Mouse (Mus musculus) megakaryocyte, embryonic 14.5 days (primary cell): ENCODE measurements around the gene Snx29. TPM values are rescaled to one million over a fixed set of nuclear protein-coding genes. Genes with fewer than 3 reads are reported as not detected.

ENCODE experiments used
- H3K27me3 ChIP-seq: replicated peaks from 2 replicates; pipeline ENCODE3; 2012; ENCODE audit warnings: inconsistent platforms
- H3K36me3 ChIP-seq: replicated peaks from 2 replicates; pipeline ENCODE3; 2012; ENCODE audit warnings: low read length, inconsistent platforms, mixed read lengths
- H3K4me1 ChIP-seq: 2 replicates; pipeline ENCODE4 v1.6.1; 2012; ENCODE audit warnings: inconsistent platforms
- H3K4me3 ChIP-seq: replicated peaks from 2 replicates; pipeline ENCODE3; 2012; ENCODE audit warnings: moderate library complexity, mild to moderate bottlenecking, inconsistent platforms
- H3K9me3 ChIP-seq: 2 replicates; pipeline ENCODE4 v1.6.1; 2012; ENCODE audit warnings: inconsistent platforms
- FLI1 ChIP-seq: IDR thresholded peaks from 2 replicates; pipeline ENCODE4 v1.6.1; 2012; ENCODE audit warnings: low read length, inconsistent platforms, mixed read lengths
- GATA1 ChIP-seq: IDR thresholded peaks from 3 replicates; pipeline ENCODE4 v1.6.1; 2012; ENCODE audit warnings: mixed read lengths, low read length, inconsistent platforms, borderline replicate concordance
- polyA plus RNA-seq: library from polyadenylated mRNA; stranded (reverse); fragments of >175 nt; gene quantifications from 2 replicates; pipeline ENCODE4 v1.2.3, GENCODE M21; 2012; ENCODE audit warnings: low replicate concordance; ENCODE audit not compliant: insufficient read depth

Snx29 gene
- polyA plus RNA-seq, 1 experiment, result 3.9 TPM

GRCm38 (mm10) chr16:11757471-11757870 is 434.8 kb downstream of the Snx29 start:
- TF ChIP-seq GATA1 (no peak), FLI1 (no peak)
- H3K9me3 ChIP-seq, result no peaks in the 10 kb centered on the region
- no peak overlapping the region for H3K4me3 ChIP-seq
- peaks cover 56% of the 10 kb centered on the region for H3K36me3 ChIP-seq
- peaks cover 64% of the 10 kb centered on the region for H3K4me1 ChIP-seq
- no peaks in the 10 kb centered on the region for H3K27me3 ChIP-seq

GRCm38 (mm10) chr16:11757951-11758350 is 435.2 kb downstream of the Snx29 start:
- Histone ChIP-seq H3K4me1 (peaks cover 64% of the 10 kb centered on the region), H3K27me3 (no peaks in the 10 kb centered on the region), H3K36me3 (peaks cover 56% of the 10 kb centered on the region), H3K9me3 (no peaks in the 10 kb centered on the region), H3K4me3 (no peak overlapping the region)
- TF ChIP-seq GATA1, result no peak

GRCm38 (mm10) chr16:11772318-11772717 is 449.6 kb downstream of the Snx29 start:
- TF ChIP-seq FLI1 (no peak), GATA1 (no peak)
- Histone ChIP-seq H3K4me1 (peaks cover 3% of the 10 kb centered on the region; the same call in 1 of the 2 replicates), H3K4me3 (no peak overlapping the region), H3K27me3 (peaks cover 12% of the 10 kb centered on the region), H3K9me3 (peaks cover 43% of the 10 kb centered on the region), H3K36me3 (peaks cover 3% of the 10 kb centered on the region)

- H3K4me3 ChIP-seq, result no peak overlapping the region
- H3K27me3 ChIP-seq, result peaks cover 12% of the 10 kb centered on the region
- TF ChIP-seq FLI1, result no peak
- TF ChIP-seq GATA1, result no peak
- H3K4me1 ChIP-seq, result peaks cover 11% of the 10 kb centered on the region
- H3K36me3 ChIP-seq, result peaks cover 3% of the 10 kb centered on the region
- peaks cover 27% of the 10 kb centered on the region for H3K9me3 ChIP-seq
These were observed 451.6 kb downstream of the Snx29 start for GRCm38 (mm10) chr16:11774321-11774720.

GRCm38 (mm10) chr16:11776528-11776927 is 453.8 kb downstream of the Snx29 start:
- H3K27me3 ChIP-seq, result peaks cover 12% of the 10 kb centered on the region
- H3K36me3 ChIP-seq, result no peaks in the 10 kb centered on the region
- H3K4me1 ChIP-seq, result peaks cover 15% of the 10 kb centered on the region
- peaks cover 8% of the 10 kb centered on the region for H3K9me3 ChIP-seq
- TF ChIP-seq GATA1, result no peak
- TF ChIP-seq FLI1, result no peak
- no peak overlapping the region for H3K4me3 ChIP-seq

- Histone ChIP-seq H3K36me3 (no peaks in the 10 kb centered on the region), H3K27me3 (peaks cover 12% of the 10 kb centered on the region), H3K4me3 (no peak overlapping the region), H3K4me1 (peaks cover 32% of the 10 kb centered on the region), H3K9me3 (no peaks in the 10 kb centered on the region)
- TF ChIP-seq FLI1 (no peak), GATA1 (no peak)
These were observed 455.5 kb downstream of the Snx29 start for GRCm38 (mm10) chr16:11778191-11778590.

- Histone ChIP-seq H3K9me3 (no peaks in the 10 kb centered on the region), H3K36me3 (no peaks in the 10 kb centered on the region), H3K4me3 (no peak overlapping the region), H3K4me1 (peaks cover 39% of the 10 kb centered on the region), H3K27me3 (peaks cover 10% of the 10 kb centered on the region)
- TF ChIP-seq FLI1, result no peak
- TF ChIP-seq GATA1, result no peak
These were observed 456.2 kb downstream of the Snx29 start for GRCm38 (mm10) chr16:11778715-11779460.

- TF ChIP-seq FLI1 (no peak), GATA1 (no peak)
- Histone ChIP-seq H3K36me3 (no peaks in the 10 kb centered on the region), H3K9me3 (peaks cover 7% of the 10 kb centered on the region; the same call in 1 of the 2 replicates), H3K27me3 (no peaks in the 10 kb centered on the region), H3K4me3 (no peak overlapping the region), H3K4me1 (peaks cover 53% of the 10 kb centered on the region)
These were observed 459.4 kb downstream of the Snx29 start for GRCm38 (mm10) chr16:11782082-11782481.

GRCm38 (mm10) chr16:11783337-11783736 is 460.6 kb downstream of the Snx29 start:
- Histone ChIP-seq H3K9me3 (peaks cover 8% of the 10 kb centered on the region; the same call in 1 of the 2 replicates), H3K36me3 (no peaks in the 10 kb centered on the region), H3K27me3 (peaks cover 4% of the 10 kb centered on the region), H3K4me1 (peaks cover 58% of the 10 kb centered on the region), H3K4me3 (no peak overlapping the region)
- no peak for TF ChIP-seq FLI1

- no peak overlapping the region for H3K4me3 ChIP-seq
- peaks cover 4% of the 10 kb centered on the region for H3K27me3 ChIP-seq
- no peak for TF ChIP-seq GATA1
- TF ChIP-seq FLI1, result no peak
- peaks cover 8% of the 10 kb centered on the region; the same call in 1 of the 2 replicates for H3K9me3 ChIP-seq
- no peaks in the 10 kb centered on the region for H3K36me3 ChIP-seq
- H3K4me1 ChIP-seq, result peaks cover 58% of the 10 kb centered on the region
These were observed 461.6 kb downstream of the Snx29 start for GRCm38 (mm10) chr16:11784354-11784753.
